Mouse (Mus musculus) ES-CJ7 (cell line): ENCODE results near the gene Rpl41.
"Not testable (repeated sequence)": the region's sequence is repeated elsewhere in the genome, so short reads cannot be mapped to it uniquely, and the experiment has no call there.

Experiments used
- DNase-seq: peaks from one replicate; pipeline ENCODE4 v3.0.0; 2011; ENCODE audit warnings: low read depth, low spot score

The Rpl41 gene

DNA sequence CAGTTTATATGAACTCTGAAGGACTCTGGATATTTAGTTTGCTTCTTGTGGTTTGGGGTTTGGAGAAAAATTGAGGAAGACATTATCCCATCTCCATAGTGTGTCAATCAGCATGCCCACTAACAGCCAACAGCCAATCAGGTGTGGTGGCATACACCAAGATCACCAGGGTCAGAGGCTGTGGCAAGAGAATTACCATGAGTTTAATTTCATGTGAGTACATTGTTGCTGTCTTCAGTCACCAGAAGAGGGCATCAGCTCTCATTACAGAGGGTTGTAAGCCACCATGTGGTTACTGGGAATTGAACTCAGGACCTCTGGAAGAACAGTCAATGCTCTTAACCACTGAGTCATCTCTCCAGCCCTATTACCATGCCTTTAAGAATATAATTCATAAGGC lies 7.2 kb upstream of the Rpl41 start:
- peak; percentile 78 for DNase-seq

DNA sequence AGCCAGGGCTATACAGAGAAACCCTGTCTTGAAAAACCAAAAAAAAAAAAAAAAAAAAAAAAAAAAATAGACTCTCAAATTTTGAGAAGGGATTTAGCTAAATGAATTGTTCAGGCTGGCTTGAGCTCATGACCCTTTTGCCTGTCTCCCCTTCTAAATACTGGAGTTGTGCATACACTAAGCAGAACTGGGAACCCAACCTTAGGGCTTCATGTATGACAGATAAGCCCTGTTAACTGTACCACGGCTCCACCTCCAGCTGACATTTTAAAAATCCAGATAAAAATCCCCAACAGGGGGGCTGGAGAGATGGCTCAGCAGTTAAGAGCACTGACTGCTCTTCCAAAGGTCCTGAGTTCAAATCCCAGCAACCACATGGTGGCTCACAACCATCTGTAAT lies 6.5 kb upstream of the Rpl41 start:
- not testable (repeated sequence) for DNase-seq

DNA sequence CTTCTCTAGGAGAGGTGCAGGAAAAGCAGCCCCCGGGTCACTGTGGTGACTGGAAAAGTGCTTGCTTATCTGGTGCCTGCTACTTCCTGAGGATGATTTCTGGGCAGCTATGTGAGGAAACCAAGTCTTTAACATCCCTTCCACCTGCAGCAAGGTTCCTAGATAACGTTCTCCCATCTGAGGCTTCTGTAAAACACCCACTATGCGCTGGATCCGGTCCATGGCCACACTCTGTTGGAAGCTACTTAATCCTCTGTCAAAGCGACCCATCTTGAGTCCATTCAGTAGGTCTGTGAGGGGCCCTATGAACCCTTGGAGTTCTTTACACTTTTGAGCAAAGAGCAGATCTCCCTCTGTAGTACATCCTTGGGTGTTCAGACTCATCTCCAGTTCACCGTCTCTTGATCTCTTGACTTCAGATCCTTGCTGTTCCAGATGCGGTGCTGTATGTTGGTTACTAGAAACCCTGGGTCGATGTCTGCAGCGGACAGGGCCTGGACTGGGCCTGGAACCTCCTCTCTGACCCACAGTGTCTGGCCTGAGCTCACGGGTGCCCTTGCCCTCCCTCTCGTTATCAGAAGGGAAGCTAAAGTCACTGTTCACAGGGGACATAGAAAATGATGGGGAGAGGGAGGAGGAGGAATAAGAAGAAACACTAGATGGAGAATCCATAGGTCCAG lies 1.2 kb upstream of the Rpl41 start:
- DNase-seq, result not testable (repeated sequence)

DNA sequence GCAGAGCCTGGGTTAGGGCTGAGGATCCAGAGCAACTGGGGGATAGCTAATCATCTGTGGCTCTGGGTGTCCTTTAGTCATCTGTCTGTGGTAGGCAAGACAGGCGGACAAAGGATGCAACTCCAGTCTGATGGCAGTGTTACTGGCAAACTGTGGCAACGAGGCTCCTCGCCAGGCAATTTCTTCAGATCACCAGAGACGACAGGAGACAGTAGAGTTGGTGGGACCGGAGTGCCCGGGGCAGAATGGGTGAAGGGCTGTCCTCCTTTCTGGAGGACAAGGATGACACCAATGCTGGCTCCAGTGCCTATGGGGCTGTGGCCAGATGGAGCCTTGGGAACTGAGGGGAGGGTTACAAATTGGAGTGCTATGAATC lies 565 bp upstream of the Rpl41 start:
- DNase-seq, result not testable (repeated sequence)

DNA sequence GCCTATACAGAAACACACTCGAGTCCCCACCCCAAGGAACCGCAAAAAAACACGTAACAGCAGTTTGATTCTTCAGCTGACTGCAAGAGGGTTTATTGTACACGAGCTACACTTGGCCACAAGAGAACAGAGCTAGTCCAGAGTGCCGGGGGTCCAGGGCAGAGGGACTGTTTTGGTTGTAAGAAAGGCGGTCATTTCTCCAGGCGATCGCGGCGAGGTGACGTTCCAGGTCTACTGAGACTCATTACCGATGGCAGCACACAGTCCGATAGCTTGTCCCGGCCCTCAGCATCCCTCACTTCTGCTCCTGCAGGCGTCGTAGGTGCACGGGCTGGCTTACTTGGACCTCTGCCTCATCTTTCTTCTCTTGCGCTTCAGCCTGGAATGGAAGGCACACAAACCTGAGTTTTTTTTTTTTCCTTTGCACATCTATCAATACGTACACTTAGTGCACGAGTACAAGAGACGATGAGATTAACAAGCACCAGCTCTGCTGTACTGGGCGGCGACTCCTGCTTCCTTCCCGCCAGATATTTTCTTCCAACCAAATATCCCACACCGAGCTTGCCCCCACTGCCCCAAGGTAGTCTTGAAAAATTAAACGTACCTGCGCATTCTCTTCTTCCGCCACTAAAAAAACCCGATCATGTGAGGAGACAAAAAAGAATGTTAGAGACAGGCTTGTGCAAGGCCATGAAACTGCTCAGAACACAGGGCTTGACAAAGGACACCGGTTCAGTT lies 884 bp downstream of the Rpl41 start:
- not testable (repeated sequence) for DNase-seq

DNA sequence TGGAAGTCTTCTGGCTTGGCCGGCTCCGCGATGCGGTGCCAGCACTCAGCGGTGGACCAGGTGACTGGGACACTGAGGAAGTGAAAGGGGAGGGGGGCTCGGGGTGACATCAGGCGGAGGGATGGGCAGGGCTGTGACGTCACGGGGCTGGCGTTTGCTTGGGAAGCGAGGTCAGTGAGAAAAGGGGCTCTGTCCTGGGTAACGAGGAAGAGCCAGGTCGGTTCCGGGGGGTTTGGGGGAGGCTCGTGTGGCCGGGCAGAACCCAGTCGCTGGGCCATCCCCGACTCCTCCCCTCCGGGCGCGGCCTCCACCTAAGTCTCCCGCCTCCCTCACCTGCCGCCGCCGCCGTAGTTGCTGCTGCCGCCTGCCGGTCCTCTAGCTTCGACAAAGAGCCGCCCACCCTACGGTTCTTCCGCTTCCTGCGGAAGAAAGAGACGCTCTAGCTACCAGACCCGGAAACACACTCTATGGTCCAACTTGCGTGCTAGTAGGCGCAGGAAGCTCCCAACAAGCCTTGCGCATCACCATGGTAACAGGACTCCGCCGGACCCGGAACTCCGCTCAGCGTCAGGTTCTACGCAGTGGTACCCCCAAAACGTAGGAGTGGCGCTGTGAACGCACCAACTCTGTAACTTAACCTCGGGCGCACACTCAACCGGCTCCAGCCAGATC lies 1.6 kb downstream of the Rpl41 start, which contains the start of gene Zc3h10:
Gene Zc3h10, minus strand, starts transcription at position 414 of the 672 bp plus-strand sequence.
- DNase-seq, result peak; percentile 99

DNA sequence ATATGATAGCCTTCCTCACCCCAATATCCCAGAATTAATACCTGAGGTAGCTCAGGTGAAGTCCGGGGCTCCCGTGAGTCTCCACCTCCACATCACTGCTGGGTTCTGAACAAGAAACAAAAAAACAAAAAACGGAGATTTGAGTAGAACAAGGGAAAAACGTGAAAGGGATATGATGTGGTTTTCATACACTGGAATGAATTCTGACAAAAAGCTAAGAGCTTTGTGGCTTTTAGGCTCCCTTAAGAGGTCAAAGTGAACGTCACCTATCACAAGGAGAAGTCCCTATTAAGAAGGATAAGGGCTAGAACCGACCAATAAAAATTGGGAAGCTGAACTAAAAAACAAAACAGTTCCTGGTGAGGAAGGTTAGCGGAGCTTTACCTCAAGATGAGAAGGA lies 2.3 kb downstream of the Rpl41 start:
- DNase-seq, result no peak

DNA sequence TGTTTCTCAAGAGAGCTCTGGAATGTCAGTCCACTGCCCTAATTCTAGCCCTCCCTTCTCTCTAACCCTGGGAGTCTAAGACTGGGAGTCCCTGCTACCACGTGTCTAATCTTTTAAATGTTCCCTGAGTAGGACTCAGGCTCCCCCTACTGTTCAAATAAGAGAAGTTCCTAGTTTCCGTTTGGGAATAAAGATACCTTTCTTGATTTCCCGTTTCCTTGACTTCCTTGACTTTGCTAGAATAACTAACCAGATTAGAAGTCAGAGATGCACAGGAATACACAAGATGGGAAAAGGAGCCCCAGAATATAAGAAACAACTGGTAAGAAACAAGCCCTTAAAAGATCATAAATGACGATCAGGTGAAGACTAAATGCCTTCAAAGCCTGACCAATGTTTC lies 2.7 kb downstream of the Rpl41 start:
- DNase-seq, result peak; percentile 86

DNA sequence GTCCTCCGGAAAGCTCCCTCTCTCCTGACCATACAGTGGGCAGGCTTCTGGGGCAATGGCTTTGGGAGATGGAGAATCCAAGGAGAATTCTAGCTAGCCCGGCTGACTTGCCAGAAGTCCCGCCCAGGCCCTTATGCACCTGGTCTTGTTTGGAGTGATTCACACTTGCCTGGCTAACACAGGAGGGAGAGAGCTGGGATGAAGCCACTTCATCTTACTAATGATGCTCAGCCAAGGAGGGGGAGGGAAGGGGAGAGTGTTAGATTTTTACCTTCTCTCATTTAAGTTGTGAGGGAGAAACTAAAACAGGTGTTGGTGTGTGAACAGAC lies 3.6 kb downstream of the Rpl41 start:
- DNase-seq, result no peak

DNA sequence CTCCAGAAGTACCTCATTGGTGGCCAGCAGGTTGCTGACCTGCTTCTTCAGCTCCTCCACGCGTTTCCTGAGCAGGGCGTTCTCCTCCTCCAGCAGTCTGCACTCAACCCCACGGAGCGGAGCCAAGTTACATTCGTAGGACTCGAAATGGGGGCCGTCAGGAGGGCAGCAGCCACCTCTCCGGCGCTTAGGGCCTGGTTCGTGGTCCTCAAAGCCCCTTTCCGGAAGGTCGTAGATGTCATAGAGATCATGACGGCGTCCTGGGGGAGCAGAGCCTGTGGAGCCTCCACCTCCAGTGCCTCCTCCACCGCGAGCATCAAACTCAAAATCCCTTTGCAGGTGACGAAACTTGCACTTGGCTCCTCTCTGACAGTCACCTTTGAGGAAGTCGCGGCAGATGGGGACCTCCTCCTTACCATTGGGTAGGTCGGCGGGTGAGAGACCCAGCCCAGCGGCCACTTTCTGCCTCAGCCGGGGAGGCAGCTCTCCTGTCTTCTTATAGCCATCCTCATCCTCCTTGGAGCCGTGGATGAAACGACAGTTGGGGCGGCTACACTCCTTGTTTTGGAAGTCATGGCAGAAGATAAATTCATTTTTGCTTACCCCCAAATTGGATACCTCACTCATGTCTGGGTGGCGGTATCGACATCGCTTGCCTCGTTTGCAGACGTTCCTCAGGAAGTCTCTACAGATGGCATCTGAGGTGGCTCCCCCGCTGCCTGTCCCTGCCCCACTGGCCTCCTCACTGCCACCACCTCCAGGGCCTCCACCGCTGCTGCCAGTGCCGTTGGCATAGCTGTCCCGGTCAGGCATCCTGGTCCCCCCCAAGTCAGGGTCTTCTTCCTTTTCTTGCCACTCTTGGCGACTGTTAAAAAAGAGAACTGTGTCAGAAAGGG lies 4.2 kb downstream of the Rpl41 start:
- DNase-seq, result no peak

DNA sequence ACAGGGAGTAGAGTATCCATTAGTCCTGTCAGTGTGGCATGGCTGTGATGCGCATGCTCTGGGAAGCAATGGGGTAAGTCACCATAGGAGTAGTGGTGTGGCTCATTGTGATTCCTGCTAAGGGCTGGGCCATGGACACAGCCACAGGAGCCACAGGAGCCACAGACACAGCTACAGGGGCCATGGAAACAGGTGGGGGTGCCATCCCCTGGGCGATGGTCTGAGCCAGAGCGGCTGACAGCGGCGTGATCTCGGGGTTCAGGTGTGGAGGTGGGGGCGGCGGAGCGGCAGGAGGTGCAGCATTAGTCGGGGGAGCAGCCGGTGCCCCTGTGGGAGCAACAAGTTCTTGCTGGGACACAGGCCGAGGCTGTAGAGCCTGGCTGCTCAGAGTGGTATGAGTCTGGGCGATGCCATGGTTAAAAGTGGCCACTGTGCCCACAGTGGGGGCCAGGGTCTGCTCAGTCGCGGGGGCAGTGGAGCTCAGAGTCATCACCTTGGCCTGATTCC lies 4.9 kb downstream of the Rpl41 start:
- no peak for DNase-seq

DNA sequence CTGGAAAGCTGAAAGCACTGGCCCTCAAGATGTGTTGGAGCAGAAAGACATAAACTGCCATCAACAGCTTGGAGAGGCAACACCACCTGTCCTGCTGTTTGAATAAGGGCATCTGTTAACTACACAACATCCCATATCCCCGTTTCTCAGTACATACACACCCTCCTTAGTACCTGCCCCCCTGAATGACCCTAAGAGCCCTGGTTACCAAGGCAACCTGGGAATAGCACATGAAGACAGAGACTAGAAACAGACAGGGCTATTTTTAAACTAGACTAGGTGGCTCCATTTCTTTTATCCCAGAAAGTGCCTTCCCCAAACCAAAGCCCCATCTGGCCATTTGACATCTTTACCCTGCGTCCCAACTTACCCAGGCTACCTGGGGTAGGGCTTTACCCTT lies 6.0 kb downstream of the Rpl41 start:
- no peak for DNase-seq

DNA sequence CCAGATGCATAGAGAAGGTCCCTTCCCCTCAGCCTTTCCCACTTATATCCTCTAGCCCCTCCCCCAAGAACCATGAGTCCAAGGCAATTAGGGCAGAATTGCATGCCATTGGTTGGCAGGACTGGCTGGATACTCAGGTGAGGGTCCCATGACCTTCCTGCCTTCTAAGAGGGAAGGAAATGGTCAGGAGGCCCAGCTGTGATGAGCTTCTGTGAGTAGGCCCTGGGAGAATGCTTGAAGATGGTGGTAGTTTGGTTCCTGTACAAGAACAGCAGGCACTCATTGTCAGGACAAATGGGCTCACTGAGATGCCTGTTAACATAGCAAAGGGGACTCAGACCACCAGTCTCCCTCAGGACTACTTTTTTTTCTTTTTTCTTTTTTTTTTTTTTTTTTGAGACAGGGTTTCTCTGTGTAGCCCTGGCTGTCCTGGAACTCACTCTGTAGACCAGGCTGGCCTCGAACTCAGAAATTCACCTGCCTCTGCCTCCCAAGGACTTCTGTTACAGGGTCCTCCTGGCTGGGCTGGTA lies 10.7 kb downstream of the Rpl41 start:
- DNase-seq, result peak; percentile 85

DNA sequence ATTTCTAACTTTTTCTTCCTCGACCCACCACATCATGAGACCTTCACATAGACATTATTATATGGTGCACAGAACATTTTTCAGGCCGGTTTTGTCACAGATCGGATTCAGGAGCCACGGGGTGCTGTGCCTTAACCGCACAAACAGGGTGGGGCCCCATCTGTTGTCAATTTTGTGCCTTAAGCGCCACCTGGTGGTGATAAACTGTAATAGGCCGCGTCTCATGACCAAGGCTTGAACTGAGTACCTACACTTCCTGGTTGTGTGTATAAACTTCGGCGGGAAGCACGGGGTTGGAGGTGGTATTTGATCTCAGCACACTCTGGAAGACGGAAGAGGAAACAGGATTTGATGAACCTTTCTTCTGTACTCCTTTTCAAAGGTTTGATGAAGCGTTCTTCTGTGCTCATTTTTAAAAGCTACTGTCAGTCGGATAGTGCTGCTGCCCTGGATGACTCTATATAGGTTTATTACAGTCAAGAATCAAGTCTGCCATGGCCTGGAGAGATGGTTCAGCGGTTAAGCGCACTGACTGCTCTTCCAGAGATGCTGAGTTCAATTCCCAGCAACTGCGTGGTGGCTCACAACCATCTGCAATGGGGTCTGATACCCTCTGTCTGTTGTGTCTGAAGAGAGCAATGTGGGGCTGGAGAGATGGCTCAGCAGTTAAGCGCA lies 12.7 kb downstream of the Rpl41 start:
- peak; percentile 94 for DNase-seq

DNA sequence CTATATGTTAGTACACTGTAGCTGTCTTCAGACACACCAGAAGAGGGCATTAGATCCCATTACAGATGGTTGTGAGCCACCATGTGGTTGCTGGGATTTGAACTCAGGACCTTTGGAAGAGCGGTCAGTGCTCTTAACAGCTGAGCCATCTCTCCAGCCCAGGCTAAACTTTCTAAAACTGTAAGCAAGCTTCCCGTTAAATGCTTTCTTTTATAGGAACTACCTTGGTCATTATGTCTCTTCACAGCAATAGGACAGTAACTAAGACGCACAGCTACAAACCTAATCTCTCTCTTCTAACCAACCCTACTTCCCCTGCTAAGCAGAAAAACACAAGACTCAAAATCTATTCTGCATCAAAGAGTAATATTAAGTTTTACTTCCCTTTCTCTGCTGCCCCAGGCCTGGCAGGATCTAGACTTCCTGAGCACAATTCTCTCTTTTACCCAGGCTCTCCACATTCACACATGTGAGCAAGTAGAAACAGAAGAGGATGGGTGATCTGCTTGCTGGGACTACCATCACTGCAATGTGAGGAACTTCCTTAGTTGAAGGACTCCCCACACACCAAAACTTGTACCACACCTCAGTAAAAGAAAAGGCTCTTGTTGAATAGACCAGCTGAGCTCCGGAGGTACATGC lies 13.4 kb downstream of the Rpl41 start:
- no peak for DNase-seq

DNA sequence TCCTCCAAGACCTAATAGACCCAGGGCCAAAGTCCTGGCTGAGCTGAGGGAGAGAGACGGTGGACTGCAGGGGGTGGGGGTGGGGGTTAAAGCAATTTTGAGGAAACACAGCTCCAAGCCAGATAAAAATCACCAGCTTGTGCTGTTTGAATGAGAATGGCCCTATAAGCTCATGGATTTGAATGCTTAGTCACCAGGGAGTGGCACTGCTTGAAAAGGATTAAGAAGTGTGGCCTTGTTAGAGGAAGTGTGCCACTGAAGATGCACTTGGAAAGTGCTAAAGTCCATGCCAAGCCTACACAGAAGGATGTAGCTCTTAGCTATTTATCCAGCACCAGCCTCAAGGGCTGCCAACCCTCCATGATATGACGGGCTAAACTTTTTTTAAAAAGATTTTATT lies 13.9 kb downstream of the Rpl41 start:
- DNase-seq, result no peak

DNA sequence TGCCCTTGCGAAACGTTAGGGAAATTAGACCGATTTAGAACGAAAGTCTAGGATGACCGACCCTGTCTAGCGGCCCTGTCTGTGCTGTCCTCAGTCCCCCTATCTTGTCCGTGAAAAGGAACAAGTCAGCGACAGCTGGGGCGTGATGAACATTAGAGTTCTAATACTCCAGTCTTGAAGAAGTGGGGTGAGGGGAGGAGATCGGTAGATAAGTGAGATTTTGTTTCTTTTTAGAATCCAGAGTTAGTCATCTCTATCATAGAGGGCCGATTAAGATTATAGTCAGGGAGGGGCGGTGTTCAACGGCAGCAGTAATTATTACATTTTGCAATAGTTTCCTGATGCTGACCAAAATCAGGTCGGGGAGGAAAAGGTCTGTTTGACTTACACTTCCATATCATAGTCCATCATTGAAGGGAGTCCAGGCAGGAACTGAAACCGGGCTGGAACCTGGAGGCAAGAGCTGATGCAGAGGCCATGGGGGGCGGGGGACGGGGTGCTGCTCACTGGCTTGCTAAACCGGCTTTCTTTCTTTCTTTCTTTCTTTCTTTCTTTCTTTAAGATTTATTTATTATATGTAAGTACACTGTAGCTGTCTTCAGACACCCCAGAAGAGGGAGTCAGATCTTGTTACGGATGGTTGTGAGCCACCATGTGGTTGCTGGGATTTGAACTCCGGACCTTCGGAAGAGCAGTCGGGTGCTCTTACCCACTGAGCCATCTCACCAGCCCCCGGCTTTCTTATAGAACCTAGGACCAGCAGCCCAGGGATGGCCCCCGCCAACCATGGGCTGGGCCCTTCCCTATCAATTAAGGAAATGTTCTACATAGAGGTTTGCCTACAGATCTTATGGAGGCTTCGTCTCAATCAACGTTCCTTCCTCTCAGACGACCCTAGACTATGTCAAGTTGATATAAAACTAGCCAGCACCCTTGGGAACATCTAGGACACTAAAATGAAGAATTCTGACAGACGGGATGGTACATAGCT lies 22.4 kb downstream of the Rpl41 start:
- no peak for DNase-seq

DNA sequence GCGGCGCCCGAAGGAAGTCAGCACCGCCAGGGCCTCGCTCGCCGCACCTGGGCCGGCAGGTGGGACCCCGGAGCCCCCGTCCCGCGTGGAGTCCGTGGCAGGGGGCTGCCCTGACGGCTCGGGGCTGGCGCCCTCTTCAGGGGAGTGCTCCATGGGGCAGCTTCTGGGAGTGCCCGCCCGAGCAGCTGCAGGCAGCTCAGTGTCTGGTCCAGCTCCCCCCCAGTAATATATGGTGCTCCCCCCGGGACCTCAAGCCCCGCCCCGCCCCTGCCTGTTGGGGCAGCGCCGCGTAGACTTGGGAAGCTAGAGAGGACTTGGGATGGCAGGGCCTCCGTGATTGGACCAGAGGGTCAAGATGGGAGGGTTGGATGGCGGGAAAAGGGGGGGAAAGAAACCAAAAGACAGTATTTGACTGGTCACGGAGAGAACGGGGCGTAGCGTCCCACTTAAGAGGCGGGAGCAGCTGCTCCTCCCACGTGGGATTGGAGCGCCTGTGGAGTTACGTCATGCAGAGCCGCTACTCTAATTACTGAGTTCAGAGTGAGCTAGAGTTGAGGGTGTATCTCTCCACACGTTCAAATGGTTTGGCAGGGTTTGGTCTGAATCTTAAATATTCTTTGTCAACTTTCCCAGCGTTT lies 23.3 kb downstream of the Rpl41 start, which contains the start of gene Esyt1:
Gene Esyt1, minus strand, starts transcription at position 201 of the 638 bp plus-strand sequence.
- DNase-seq, result peak; percentile 99
